Mouse (Mus musculus): Measurements from ENCODE around the gene D8Ertd738e.

Gene D8Ertd738e

DNA sequence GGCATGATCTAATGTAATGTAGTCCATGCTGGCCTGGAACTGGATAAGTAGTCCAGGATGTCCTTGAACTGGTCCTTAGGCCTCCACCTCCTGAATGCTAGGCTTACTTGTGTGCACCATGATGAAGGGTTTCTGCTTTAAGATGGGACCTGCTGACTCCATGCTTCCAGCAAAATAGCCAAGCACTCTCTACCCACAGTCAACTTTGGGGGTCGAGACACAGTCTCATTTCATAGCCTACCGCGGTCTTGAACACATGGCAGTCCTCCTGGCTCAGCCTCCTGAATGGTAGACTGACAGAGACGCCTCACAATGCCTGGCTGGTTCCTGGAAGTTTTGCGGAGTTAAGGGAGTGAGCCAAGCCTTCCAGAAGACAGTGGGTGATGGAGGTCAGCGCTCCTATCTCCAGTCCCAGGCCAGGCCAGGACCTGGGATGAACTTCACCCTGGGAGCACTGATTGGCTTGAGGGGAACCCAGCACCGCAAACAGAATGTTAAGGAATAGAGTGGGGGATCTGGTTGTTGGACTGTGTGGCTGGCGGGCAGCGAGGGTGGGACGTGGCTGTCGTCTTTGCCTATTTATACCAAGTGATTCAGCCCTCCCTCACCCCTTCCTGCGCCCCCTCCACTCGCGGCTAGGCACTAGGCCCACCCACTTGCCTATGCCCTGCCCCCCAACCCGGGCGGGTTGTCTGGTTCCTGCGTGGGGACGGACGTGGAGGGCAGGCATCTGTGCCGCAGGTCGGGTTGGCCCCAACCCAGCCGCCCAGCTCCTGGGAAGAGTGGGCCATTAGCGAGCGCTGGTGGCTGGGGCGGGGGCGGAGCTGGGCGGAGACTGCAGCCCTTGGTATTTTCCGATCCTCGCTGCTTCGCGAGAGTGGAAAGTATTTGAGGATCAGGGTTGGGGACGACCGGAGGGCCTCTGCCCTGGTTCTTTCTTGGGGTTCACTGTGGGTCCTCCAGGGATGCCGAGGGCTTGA, 46.3 kb downstream of the D8Ertd738e start:
- no peak for DNase-seq (ENCODE audit: low spot score)

DNA sequence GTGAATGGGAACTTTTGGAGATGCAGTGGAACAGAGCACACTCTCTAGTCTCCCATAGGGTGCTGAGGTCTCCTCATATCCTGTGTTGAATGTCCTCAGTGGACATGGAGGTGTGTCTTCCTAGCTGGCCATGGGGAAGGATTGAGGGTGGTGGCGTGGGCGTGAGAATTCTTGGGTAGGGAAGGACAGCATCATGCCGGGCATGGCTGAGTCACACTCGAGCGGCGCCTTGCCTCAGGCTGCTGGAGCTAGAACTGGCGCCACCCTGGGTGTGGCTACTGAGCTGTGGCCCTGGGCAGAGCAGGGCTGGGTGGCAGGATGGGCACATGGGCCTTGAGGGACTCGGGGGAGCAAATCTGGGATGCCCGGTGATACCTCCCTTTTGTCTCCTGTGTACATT, 47.1 kb downstream of the D8Ertd738e start:
- DNase-seq (ENCODE audit: low spot score): no peak

DNA sequence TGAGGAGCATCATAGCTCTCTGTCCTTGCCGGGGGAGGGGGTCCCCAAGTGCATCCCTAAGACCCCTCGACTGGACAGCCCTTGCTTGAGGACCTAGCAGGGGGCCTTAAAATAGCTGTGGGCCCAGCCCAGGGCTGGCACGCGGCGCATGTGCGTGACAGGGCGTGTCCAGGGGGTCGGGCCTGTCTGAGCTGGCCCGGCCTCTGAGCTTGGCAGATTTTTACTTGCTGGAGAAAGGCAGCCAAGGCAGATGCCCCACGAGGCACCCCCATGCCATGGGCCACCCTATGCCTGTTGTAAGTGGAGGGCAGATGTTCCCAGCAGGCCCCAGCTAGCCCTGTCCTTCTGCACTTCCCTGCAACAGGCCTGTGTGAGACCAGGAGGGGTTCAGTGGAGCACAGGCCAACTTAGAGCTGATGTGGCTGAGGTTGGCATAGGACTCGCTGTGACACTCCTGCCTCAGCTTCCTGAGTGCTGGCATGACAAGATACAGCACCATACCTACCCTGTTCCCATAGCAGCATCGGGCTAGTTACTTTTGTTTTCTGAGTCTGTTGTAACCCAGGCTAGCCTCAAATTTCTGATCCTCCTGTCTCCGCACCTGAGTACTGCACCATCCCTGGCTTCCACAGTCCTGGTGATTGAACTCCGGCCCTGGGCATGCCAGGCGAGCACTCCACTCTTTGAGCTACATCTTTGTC, 47.8 kb downstream of the D8Ertd738e start:
- DNase-seq (ENCODE audit: low spot score): no peak

DNA sequence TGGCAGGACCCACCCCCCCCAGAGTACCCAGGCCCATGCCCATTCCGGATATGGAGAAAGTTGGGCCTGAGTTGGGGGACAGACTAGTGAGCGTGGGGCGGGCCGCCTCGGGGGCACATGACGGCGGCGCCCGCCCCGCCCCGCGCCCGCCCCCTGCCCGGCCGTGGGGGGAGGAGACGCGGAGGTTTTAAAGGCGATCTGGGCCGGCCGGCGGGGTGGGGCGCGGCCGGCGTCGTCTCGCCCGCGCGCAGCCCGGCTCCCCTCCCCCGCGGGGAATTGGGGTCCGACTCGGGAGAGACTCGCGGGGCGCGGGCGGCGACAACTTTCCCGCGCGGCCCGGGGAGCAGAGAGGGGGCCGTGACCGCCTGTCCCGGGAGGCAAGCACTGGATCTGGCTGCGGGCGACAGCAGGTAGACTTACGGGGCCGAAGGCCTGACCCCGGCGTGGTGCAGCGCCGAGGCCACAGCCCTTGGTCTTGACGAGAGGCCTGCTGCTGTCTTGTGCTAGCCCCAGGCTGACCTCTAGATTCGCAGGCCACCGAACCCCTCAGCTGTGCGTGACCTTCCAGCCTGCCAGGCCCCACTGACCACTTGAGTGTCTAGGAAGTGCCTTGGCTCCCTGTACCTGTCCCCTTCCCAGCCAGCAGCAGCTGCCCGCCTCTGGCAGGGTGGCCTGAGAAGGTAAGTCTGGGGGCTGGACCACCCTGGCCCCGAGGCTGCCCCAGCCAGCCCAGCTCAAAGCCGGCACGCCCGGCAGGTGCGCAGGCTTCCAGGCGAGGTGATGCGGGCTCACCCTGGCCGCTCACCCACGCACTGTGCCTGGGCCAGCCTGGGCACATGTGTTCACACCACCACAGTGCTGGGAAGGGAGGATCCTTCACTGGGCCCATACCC, 48.6 kb downstream of the D8Ertd738e start:
- DNase-seq (ENCODE audit: low spot score): no peak

DNA sequence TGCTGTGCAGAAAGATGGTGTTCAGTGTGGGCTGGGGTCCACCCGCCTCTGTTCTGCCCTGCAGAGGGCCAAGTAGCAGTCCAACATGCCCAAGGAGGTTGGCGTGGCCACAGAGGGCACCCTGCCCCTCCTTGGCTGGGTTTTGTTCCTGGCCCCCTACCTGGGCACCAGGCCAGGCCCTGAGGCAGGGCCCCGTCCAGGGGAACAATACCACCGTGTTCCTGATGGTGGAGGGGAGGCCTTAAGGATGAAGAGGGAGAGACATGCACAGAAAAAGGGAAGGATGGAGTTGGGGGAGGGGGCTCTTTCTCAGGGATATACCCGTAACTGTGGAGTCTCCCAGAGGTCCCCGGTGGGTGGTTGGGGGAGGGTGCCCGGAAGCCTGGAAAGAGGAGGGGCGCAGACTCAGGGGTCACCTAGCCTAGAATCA, 49.4 kb downstream of the D8Ertd738e start:
- no peak for DNase-seq (ENCODE audit: low spot score)

DNA sequence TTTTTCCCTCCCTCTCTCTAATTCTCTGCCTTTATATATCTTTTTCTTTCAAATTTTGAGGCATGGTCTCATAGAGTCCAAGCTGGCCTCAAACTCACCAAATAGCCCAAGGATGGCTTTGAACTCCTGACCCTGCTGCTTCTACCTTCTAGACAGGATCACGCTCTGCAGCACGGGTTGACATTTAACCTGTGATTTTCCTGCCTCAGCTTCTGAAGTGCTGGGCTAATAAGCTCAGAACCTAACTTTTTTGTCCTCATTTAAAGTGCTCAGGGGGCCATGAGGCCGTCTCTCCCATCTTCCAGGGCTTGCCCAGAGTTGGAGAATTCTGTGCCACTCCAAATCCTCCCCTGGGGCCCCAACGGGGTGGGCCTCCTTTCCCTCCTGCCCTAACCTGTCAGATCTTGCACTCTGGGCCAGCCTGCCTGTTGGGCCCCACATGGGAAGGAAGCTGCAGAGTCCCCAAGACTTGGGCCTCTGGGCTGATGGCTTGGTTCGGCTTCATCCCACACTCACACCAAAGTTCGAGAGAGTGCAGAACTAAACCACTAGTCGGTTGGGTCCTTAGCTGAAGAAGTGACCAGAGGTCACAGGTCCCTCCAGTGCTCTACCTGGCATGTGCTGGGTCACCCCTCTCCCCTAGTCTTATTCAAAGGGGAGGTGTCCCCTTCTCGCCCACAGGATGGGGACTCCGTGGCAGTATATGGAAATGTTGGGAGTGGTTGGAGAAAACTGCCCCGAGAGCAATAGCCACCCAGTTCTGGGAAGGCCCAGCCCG, 50.0 kb downstream of the D8Ertd738e start:
- DNase-seq (ENCODE audit: low spot score): no peak

DNA sequence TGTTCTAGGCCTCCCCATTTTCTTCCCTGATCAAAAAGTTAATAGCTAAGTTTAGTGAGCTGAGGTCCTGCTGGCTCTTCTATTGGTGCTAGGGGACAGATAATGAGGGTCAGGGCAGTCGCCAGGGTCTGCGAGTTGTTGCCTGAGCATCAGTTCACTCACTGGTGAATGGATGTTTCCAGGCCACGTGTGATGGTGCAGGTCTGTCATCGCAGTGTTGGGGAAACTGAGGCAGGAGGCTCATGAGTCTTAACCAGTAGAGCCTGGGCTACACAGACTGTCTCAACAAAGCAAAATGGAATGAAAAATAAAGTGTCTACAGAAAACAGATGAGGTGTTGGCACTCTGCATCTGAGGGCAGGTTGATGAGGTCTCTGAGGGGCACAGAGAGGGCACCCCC, 50.6 kb downstream of the D8Ertd738e start:
- no peak for DNase-seq (ENCODE audit: low spot score)

DNA sequence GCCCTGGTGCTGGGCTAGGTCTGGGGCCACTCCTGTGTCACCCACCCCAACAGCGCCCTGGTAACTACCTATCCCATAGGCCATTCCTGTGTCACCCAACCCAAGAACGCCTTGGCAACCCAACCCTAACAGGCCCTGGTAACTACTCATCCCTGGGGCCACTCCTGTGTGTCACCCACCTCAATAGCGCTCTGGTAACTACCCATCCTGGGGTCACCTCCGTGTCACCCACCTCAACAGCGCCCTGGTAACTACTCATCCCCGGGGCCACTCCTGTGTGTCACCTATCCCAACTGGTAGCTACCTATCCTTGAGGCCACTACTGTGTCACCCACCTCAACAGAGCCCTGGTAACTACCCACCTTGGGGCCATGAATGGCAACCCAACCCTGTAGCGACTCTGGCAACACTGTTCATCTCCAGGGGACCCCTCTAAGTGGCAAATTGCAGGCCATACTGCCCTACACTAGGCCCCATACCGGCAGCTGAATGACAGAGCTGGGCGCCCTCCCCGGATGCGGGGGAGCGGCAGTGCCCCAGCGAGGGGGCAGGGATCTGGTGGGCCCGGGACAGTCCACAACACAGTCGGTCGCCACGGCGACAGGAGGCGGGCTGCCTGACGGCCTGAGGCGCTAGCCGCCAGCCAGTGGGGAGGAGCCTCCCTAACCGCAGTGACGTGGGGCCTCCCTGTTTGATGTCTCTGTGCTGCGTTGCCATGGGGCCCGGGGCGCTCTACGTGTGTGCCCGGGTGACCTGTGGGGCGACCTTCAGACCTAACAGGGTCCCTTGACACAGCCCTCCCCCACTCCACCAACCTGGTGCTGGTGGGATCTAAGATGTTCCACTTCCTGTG, 51.4 kb downstream of the D8Ertd738e start:
- no peak for DNase-seq (ENCODE audit: low spot score)

DNA sequence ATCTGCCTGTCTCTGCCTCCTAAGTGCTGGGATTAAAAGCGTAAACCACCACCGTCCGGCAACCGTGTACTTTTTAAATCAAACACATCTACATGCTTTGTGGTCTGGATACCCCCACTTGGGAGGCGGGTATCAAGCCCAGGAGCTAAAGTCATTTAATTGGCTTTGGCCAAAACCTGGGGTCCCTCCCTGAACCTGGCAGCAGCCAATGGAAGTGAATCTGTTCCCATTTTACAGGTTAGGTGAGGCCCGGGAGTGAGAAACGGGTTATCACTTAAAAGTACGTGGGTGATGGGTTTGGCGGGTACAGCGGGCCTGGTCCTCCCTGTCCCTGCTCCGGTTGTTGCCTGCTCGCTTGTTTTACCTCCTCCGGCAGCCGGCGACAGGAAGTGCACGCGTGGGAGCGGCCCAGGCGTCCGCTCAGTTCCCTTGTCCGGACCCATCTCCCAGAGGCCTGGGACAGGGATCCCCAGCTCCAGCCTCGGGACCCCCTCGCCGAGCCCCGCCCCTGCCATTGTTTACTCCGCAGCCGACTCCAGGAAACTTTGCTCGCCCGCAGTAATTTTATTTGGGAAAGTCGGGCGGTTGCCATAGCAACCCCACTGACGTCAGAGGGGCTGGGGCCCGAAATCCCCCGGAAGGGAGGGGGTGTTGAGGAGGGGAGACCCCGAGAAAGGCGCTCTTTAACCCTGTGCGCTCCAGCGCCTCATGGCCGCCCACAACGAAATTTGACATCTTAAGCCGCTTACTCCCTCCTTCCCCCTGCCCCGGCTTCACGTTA, 52.2 kb downstream of the D8Ertd738e start:
- DNase-seq (ENCODE audit: low spot score): no peak

Data from urinary bladder, postnatal 10 days (tissue).